Mouse (Mus musculus): ENCODE results near the gene Aqp3.
A peak's percentile ranks its signal among the peaks of the same experiment; 100 is the strongest.

Aqp3 gene

DNA sequence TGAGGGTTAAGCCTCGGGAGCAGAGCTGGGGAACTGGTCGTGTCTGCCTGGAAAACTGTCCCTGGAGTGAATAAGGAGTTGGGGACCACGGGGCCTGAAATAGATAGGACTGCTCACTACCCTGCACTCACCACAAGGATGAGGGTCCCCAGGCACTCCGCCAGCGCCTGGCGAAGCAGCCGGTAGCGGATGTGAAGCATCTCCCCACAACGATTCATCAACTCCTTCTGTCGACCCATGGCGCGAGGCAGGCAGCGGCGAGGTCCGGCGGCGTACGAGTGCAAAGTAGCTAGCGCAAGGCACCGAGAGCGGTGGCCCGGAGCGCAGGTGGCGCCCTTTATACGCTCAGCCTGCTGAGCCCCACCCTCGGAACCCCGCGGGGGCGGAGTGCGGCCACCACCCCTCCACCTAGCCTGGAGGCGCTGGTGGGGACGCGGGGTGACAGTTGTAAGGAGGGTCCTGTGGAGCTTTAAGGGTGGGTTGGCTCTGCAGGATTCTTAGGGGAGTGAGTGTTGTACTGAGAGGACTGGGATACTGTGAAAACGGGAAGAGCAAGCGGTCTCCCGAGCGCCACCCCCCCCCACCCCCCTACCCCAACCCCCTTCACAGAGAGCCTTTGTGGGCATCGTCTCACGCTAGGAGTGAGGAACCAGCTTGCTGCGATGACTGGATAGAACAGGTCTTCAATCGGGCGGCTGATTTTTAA, at the start of gene Aqp3:
Gene Aqp3 (minus strand): TSS at position 313 of the 706 bp plus-strand sequence.
- DNase-seq (ENCODE audit: low spot score in 2 of 2) = peak; percentile 73 to 78

DNA sequence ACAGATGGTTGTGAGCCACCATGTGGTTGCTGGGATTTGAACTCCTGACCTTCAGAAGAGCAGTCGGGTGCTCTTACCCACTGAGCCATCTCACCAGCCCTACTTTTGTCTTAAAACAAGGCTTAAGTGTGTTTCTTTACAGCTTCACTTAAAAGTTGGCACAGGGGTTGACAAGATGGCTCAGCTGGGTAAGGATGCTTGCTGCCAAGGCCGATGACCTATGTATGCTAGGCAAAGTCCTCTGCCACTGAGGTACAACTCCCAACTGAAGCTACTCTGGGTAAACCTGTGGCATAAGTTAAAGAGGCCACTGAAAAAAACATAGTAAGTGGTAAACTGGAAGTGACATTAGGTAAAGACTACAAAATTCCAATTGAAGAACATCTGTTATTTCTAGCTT, 44.6 kb upstream of the Aqp3 start:
- DNase-seq (ENCODE audit: low spot score in 2 of 2) = no peak

DNA sequence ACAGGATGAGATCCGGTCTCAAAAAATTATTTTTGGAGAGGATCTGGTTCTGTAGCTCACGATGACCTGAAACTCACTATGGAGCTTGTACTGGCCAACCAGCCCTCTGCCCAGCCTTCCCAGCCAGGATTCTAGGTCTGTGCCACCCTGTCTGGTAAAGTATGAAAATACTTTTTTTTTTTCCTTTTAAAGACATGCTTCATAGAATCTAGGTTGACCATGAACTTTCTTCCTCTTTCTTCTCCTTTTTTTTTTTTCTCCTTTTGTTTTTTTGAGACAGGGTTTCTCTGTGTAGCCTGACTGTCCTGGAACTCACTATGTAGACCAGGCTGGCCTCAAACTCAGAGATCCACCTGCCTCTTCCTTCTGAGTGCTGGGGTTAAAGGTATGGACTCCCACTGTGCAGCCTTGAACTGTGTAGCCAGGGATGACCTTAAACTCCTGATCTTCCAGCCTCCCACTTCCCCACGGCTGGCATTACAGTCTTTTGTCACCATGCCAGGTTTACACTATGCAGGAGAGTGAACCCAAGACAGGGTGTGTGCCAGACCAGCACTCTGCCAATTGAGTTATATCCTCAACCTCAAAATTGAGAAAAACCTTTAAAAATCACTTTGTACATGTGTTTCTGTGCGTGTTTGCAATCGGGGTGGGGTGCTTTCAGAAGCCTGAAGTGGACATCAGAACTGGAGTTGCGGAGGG, 42.3 kb upstream of the Aqp3 start:
- DNase-seq (ENCODE audit: low spot score in 2 of 2) = no peak

DNA sequence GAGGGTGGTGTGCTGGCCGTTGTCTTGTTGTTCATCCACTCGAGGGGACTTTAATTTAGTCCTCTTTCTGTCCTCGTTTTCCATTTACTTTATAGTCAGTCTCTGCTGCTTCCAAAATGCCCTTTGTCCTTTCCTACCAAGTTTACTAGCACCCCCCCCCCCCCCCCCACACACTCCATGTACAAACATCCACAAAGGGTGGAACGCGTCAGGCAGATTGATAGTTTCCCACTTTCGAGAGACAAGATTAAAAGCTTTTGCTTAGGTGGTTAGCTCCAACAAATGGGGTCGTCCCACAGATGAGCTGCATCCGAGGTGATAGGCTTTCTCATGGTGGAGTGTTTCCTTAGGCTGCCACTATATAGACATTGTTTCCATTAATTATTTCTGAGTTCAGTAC, 38.8 kb upstream of the Aqp3 start:
- no peak for DNase-seq (ENCODE audit: low spot score in 2 of 2)

DNA sequence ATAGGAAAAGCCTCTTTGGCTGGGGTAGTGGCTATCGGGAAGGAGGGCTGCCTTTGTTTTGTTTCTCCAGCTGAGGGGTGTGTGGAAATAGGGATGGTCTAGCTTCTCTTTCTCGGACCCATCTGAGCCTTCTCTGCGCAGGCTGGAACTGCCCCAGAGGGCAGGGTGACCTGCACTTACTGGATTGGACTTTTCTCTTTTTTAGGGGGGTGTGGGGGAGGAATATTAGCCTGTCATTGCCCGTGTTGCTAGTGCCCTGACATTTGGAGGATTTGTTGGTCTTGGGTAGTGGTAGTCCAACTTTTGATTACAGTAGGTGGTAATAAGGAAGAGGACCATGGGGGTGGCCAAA, 38.4 kb upstream of the Aqp3 start:
- DNase-seq (ENCODE audit: low spot score in 2 of 2) = no peak

DNA sequence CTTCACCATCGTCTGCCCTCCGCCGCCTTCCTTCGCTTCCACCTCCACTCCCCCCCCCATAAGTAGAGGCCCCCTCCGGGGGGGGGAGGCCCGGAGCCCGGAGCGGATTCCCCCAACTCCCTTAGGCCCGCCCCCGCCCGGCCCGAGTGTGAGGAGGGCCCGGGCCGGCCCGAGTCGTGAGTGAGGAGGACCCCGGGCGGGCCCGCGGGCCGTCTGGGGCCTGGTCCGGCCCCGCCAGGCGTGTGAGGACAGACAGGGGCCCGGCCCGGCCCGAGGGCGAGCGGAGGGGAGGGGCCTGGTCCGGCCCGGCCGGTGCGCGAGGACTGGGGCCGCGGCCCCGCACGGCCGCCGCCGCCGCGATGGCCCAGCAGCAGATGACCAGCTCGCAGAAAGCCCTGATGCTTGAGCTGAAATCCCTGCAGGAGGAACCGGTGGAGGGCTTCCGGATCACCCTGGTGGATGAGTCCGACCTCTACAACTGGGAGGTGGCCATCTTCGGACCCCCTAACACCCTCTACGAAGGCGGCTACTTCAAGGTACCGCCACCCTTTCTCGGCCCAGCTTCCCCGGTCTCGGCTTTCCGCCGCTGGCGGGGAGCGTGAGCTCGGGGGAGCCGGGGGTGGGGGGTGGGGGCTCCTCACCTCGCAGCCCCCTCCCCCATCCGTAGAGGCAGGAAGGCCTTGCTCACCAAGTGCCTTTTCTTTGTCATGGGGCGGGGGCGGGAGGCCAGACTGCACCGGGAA, 37.9 kb upstream of the Aqp3 start, which contains the start of gene Ube2r2:
Gene Ube2r2 (plus strand): TSS at position 33 of the 743 bp plus-strand sequence.
- peak; percentile 50 to 55 for DNase-seq (ENCODE audit: low spot score in 2 of 2)

DNA sequence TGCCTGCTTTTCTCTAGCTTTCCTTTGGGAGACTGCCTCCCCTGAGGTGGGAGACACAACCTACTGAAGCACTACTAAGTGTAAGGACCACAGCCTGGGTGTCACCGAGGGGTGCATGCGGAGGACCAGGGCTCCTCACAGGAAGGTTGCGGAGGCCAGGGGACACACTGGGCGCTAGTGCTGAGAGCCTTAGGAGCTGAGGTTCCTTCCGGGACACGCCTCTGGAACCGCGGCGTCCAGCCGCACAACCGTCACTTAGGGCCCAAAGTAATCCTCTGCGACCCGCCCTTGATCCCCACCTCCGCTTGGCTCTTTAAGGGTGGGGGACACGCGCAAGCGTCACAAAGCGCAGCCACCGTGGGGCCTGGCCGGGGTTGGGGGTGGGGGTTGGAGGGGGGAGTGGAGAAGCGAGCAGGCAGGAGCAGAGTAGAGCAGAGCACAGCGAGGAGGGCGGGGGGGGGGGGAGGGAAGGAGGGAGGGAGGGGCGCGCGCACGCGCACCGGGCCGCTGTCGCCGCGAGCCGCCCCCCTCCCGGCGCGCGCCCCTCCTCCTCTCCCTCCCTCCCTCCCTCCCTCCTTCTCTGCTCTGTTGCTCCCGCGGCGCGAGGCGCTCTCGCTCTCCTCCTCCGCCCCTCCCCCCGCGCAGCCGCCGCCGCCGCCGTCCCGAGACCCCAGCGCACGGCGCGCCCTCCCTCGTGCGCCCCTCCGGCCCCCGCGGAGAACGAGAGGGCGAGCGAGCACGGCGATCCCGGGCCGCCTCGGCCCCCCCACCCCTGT, 37.1 kb upstream of the Aqp3 start:
- DNase-seq (ENCODE audit: low spot score in 2 of 2) = peak; percentile 69 to 83

DNA sequence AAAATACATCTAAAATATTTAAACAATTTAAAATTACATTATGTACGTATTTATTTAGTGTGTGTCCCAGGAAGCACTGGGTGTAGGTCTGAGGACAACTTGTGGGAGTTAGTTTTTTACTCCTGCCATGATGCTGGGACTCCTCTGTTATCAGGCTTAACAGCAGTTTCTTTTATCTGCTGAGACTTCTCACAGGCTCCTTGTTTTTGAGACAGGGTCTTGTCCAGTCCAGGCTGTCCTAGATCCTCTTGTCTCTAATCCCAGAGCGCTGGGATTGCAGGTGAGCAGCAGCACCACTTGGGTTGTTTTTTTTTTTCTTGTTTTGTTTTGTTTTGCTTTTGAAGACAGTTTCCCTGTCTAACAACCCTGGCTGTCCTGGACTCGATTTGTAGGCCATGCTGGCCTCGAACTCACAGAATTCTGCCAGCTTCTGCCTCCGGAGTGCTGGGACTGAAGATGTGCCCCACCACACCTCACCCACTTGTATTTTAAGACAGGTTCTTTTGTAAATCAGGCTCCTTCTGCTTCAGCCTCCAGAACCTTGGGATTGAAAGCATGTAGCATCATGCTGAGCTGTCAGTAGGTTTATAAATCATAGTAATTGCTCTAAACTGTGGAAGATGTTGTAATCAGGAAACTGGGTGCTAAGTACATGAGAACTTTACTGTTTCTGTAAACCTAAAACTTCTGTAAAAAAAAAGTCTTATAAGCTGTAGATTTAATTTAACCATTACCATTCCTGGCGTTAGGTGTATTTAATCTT, 35.7 kb upstream of the Aqp3 start:
- DNase-seq (ENCODE audit: low spot score in 2 of 2) = no peak

DNA sequence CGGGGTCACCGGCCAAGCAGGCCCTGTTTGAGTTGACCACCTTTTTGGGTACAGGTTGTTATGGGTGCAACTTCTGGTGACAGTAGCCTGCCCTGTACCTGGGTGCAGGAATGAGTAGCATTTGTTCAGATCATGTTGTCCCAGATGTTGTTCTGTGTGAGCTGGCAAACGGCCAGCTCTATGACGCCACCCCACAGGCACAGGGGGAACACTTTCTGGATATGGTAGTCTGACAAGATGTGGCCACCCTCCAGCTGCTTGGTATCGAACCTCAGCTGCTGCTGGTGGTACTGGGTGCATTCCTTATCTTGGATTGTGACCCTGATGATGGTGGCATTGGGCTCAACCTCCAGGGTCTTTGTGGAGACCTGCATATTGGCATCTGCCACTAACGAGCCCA, 34.5 kb upstream of the Aqp3 start:
- DNase-seq (ENCODE audit: low spot score in 2 of 2) = no peak

DNA sequence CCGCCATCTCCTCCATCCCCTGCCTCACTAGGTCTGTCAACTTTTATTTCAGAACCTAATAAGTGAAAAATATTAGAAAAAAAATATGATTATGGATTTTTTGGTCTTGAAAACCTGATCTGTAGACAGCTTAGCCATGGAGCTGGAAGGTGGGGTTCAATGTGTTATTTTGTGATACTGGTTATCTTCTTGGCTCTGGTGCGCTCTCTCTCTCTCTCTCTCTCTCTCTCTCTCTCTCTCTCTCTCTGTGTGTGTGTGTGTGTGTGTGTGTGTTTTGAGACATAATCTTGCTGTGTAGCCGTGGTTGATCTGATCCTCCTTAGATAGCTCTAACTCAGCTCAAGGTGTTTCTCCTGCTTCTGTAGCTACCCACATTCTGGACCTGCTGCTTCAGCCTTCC, 31.9 kb upstream of the Aqp3 start:
- no peak for DNase-seq (ENCODE audit: low spot score in 2 of 2)

DNA sequence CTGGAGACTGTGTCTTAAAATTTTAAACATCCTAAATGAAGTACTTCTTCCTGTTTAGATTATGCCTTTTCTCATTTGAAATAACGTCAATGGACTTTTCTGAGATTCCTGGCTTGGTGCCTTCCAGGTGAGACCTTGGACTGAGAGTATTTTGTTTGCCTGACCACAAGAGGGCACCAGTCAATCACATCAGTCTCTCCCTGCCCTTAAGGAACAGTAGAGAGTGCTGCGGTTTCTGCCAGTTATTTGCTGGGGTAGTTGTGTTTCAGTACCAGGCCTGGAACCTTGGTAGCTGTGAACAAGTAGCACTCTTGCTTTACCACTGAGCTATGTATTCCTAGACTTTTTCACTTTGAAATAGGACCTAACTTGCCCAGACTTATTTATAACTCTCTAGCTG, 31.4 kb upstream of the Aqp3 start:
- DNase-seq (ENCODE audit: low spot score in 2 of 2) = no peak

DNA sequence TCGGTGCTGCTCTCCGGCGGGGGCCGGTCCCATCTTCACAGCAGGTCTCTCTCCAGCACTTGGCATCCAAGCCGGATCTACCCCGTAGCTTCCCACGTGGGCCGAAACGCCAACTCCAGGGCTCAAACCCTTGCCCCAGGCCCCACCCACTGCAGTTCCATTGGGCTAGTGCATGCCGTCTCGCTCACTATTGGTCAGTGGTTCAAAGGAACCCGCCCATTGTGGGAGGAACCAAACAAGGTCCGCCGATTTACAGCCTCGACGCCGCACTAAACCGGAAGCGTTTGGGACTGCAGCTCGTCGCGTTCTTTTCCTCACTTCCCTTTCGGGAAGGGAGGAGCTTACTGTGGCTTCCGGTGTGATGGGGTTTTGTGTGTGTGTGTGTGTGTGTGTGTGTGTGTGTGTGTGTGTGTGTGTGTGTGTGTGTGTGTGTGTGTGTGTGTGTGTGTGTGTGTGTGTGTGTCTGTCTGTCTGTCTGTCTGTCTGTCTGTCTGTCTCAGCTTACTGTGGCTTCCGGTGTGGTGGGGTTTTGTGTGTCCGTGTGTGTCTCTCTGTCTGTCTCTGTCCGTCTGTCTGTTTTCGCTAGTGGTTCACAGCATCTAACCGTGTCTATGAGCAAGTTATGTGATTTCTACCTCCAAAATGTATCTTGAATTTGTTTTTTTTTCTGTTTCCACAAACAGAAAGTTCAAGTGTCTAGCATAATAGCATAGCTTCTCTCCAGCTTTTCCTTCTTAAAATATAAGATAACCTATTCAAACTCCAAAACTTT, 26.4 kb upstream of the Aqp3 start, which contains the start of gene Nol6:
Gene Nol6 (minus strand): TSS at position 276 of the 772 bp plus-strand sequence.
- DNase-seq (ENCODE audit: low spot score in 2 of 2) = peak; percentile 87 to 97

DNA sequence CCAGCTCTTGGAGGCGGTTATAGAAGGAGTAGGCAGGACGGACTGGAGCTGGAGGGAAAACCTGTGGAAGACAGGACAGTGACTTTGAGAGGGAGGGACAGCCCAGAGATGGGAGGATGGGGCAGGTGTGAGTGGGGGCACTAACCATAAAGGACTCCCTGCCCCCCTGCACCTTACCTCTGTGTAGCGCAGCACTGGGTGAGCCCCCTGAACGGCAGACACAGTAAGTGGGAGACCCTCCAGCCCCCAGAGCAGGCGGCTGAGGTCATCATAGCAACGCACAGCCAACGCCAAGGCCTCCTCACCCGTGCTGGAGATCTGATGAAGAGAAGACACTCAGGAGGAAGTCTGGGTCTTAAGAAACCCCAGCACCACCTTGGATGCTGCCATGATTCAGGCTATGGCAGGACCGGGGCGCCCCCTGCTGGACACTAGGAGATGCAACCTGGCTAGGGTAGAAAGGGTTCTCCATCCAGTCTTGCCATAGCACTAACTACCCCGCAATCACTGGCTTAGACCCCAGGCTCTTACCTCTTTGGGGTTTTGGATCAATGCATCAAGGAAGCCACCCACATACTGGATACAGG, 20.8 kb upstream of the Aqp3 start:
- DNase-seq (ENCODE audit: low spot score in 2 of 2) = peak; percentile 57 to 65

DNA sequence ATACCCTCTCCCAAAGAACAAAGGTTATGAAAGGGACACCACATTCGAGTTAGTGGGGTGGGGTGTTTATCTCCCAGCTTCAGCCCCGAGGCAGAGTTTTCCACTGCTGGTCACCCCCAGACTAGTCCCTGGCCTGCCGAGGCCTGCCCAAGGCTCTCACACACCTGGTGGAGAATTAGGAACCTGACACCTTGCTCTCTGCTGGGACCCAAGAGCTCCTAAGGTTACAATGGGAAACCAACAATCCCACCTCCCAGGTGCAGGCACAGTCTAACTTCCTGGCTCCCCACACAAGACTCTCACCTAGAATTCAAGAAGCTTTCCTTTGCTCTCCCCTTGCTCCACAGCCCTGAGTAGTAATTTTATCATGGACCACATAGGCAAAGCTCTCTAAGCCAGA, 18.8 kb upstream of the Aqp3 start:
- no peak for DNase-seq (ENCODE audit: low spot score in 2 of 2)

DNA sequence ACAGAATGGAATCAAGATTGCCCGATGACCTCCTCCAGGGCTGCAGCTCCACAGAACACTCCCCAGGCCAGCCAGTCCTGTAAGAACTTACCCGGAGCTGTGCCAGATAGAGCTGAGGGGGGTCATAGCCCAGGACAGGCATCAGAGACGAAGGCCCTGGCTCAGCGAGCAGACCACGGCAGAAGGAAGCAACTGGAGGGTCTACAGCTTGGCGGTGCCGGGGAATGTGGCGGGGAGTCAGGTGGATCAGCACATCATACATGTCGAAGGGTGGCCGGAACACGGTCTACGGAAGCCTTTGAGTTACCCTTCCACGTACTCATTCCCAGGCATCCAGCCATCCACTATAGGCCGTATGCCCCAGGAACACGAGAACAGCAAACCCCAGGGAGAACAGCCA, 17.8 kb upstream of the Aqp3 start:
- no peak for DNase-seq (ENCODE audit: low spot score in 2 of 2)

DNA sequence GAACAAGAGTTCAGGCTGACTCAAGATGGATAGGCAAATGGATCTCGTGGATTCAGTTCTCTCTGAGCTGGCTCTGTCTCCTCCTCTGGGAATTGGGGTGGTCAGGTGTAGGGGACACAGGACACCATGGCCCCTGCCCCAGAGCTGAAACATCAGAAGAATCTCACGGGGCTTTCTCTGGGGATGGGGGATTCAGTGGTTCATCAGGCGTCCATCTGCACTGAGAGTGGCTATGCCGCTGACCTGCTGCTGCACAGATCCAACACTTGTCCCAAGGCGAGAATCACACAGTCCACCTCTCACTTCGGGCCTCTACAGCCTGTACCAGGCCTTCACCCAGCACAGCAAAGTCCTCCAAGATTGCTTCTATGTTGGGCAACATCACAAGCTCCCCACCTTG, 17.1 kb upstream of the Aqp3 start:
- DNase-seq (ENCODE audit: low spot score in 2 of 2) = no peak

DNA sequence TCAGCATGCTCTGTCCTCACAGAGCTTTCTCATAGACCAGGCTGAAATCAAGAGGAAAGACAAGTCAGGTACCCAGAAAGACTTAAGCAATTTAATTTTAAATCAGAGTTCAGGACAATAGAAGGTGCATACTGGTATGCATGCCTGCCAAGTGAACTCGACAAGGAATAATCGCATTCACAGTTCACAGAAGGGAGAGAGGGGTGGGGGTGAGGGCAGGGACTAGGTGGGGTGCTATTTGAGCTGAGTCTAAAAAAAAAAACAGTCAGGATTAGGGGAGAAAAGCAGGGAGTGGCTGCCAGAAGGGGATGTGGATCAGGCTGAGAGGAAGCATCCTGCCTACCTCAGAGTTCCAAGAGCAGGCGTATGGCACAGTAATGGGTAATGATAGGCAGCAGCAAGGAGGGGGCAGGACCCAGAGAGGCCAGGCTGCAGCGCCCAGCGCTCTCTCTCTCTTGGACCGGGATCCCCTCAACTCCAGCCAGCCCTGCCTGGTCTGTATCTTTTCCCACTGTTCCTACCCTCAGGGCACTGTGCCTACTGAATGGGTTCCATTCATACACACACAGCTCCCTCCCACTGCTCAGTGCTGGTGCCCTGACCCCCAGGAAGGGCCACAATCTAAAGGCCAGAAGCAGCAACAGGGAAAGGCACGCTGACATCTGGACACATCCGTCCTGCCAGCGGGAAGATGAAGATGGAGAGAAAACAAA, 16.5 kb upstream of the Aqp3 start:
- no peak for DNase-seq (ENCODE audit: low spot score in 2 of 2)

DNA sequence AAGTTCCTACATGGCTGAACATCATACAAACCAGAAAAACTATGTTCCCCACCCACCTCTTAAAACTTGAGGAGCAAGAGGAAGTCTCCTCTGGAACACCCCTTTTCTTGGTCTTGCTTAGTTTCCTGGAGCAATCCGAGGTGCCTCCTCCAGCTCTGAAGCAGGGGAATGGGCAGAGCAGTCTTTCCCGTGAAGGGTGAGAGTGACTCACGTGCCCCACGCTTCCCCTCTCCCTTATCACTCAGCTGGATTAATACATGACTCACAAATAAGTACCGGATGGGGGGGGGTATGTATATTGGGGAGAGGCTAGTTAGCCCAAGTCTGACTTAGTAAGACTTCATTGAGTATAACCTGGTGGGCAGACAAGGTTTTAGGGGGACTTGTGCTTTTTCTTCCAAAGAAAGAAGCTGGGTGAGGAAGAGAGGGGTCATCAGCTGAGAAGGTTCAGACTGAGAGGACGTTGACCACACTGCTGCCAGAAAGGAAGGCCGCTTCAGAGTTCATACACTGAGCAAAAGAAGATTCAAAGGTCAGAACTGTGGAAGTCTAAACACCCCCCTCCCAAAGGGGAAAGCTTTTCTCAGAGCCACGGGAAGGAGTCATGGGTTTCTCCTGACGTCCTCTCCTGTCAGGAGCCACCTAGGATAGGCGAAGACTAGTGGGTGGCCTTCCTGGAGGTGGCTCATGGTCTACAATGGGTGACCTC, 10.9 kb upstream of the Aqp3 start:
- peak in 1 of 2 experiments; percentile 64 for DNase-seq (ENCODE audit: low spot score in 2 of 2)

DNA sequence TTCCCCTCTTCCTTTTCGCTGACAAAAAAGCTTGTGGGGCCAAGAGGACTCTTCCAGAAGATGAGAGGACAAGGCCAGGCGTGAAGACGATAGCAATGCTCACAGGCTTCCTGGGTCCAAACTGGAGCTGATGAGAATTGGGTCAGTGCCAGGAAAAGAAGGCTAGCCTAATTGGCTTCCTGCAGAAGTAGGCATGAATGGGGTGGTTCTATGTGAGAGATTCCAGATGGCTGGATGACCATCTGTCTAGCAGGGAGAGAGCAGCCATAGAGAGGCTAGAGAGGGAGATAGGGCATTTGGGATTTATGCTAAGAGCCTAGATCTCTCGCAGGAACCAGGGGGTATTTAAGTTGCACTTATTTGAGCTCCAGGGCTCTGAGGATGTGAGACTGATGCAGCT, 9.5 kb upstream of the Aqp3 start:
- no peak for DNase-seq (ENCODE audit: low spot score in 2 of 2)

All from urinary bladder, adult 18-20 months (tissue).